Mouse (Mus musculus): ENCODE measurements at regions not wholly inside any gene's neighbourhood (a gene's known extent, or its start where the extent isn't known, plus 50 kb on each side); places are given as distances from the start of the nearest gene placed in this dataset.

- no peak for TF ChIP-seq CTCF (IDR thresholded peaks at IDR 0.05; ENCODE audit: low read depth)
- TF ChIP-seq EP300 (IDR thresholded peaks at IDR 0.05; ENCODE audit: low read depth) = no peak
Observed at GRCm38 (mm10) chr7:83211611-83212010, 344.5 kb downstream of the Mex3b start.
